Mouse (Mus musculus): ENCODE data around the gene Rnf135. TPM values are rescaled to one million over a fixed set of nuclear protein-coding genes. Genes with fewer than 3 reads are reported as not detected.
"Not testable (repeated sequence)": the region's sequence is repeated elsewhere in the genome, so short reads cannot be mapped to it uniquely, and the experiment has no call there.

Gene Rnf135
- polyA plus RNA-seq, 1 experiment from 2014 or later, result 3.3 TPM

- H3K4me1 ChIP-seq (replicated peaks; ENCODE audit: control insufficient read depth, insufficient read depth, low read length), result no peaks in the 10 kb centered on the region
- no peak overlapping the region for H3K9ac ChIP-seq (ENCODE audit: low read length)
- no peak overlapping the region for H3K27ac ChIP-seq (ENCODE audit: low read depth, low read length)
- H3K9me3 ChIP-seq (ENCODE audit: control insufficient read depth, low read length), result no peaks in the 10 kb centered on the region
- ATAC-seq (replicated peaks; ENCODE audit: low FRiP score) (no peak), DNase-seq (ENCODE audit: low spot score) (no peak)
- H3K36me3 ChIP-seq (ENCODE audit: control insufficient read depth, insufficient read depth, low read length), result no peaks in the 10 kb centered on the region
- 86% methylated on average over 3 of the region's 3 CpGs for WGBS
- no peaks in the 10 kb centered on the region for H3K27me3 ChIP-seq (ENCODE audit: control insufficient read depth, insufficient read depth, low read length)
- no peak overlapping the region for H3K4me3 ChIP-seq (ENCODE audit: low read depth, low read length)
- no peak overlapping the region for H3K4me2 ChIP-seq (ENCODE audit: low read depth, low read length, severe bottlenecking)
These were observed 14.0 kb upstream of the Rnf135 start for GRCm38 (mm10) chr11:80169629-80170028.

DNA sequence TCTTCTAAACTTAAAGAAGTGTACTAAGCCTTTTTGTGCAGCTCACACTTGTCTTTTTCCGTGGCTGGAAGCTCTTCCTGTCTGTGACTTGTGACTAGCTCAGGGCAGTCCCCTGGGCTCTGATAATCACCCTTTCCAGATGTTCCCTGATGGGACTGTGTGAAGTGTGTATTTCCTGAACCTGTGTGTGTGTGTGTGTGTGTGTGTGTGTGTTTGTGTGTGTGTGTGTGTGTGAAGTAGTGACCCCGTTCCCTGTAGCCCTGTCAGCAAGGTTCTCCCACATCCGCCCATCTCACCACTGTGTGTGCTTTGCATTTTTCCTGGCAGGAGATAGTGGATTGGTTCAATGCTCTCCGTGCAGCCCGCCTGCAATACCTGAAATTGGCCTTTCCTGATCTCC, 13.3 kb upstream of the Rnf135 start:
- Histone ChIP-seq H3K4me2 (ENCODE audit: low read depth, low read length, severe bottlenecking) (no peak overlapping the region), H3K4me1 (replicated peaks; ENCODE audit: control insufficient read depth, insufficient read depth, low read length) (no peaks in the 10 kb centered on the region), H3K27ac (ENCODE audit: low read depth, low read length) (no peak overlapping the region), H3K36me3 (ENCODE audit: control insufficient read depth, insufficient read depth, low read length) (no peaks in the 10 kb centered on the region), H3K9ac (ENCODE audit: low read length) (no peak overlapping the region), H3K9me3 (ENCODE audit: control insufficient read depth, low read length) (no peaks in the 10 kb centered on the region), H3K27me3 (ENCODE audit: control insufficient read depth, insufficient read depth, low read length) (no peaks in the 10 kb centered on the region), H3K4me3 (ENCODE audit: low read depth, low read length) (no peak overlapping the region)
- DNase-seq (ENCODE audit: low spot score) (no peak), ATAC-seq (replicated peaks; ENCODE audit: low FRiP score) (no peak)
- 82% methylated on average over 5 of the region's 5 CpGs for WGBS

DNA sequence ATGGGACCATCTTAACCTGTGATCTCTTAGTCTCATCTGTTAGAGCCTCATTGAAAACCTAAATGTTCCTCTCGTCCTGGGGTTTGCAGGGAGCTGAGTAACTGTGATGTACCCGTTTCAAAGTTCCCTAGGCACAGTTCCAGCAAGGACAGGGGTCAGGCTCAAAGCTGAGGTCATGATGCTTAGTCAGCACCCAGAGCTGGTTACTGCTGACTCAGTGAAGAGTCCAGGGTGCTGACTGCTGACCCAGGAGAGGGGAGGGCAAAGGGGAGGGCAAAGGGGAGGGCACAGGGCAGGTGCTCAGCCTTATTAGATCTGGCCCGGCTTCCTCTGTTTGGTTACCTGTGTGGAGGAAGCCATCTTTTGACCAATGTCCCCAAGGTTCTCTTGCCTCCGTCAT, 11.8 kb upstream of the Rnf135 start:
- ATAC-seq (replicated peaks; ENCODE audit: low FRiP score) (no peak), DNase-seq (ENCODE audit: low spot score) (no peak)
- Histone ChIP-seq H3K4me1 (replicated peaks; ENCODE audit: control insufficient read depth, insufficient read depth, low read length) (no peaks in the 10 kb centered on the region), H3K27ac (ENCODE audit: low read depth, low read length) (no peak overlapping the region), H3K9me3 (ENCODE audit: control insufficient read depth, low read length) (no peaks in the 10 kb centered on the region), H3K36me3 (ENCODE audit: control insufficient read depth, insufficient read depth, low read length) (no peaks in the 10 kb centered on the region), H3K4me3 (ENCODE audit: low read depth, low read length) (no peak overlapping the region), H3K9ac (ENCODE audit: low read length) (no peak overlapping the region), H3K27me3 (ENCODE audit: control insufficient read depth, insufficient read depth, low read length) (no peaks in the 10 kb centered on the region), H3K4me2 (ENCODE audit: low read depth, low read length, severe bottlenecking) (no peak overlapping the region)
- 68% methylated on average over 4 of the region's 4 CpGs for WGBS

- Histone ChIP-seq H3K27ac (ENCODE audit: low read depth, low read length) (no peak overlapping the region), H3K4me2 (ENCODE audit: low read depth, low read length, severe bottlenecking) (no peak overlapping the region), H3K4me1 (replicated peaks; ENCODE audit: control insufficient read depth, insufficient read depth, low read length) (no peaks in the 10 kb centered on the region), H3K36me3 (ENCODE audit: control insufficient read depth, insufficient read depth, low read length) (no peaks in the 10 kb centered on the region), H3K9me3 (ENCODE audit: control insufficient read depth, low read length) (no peaks in the 10 kb centered on the region), H3K27me3 (ENCODE audit: control insufficient read depth, insufficient read depth, low read length) (no peaks in the 10 kb centered on the region), H3K9ac (ENCODE audit: low read length) (no peak overlapping the region), H3K4me3 (ENCODE audit: low read depth, low read length) (no peak overlapping the region)
- ATAC-seq (replicated peaks; ENCODE audit: low FRiP score) (no peak), DNase-seq (ENCODE audit: low spot score) (no peak)
- 86% methylated on average over 11 of the region's 11 CpGs for WGBS
These were observed 9.5 kb upstream of the Rnf135 start for GRCm38 (mm10) chr11:80173963-80174670.

DNA sequence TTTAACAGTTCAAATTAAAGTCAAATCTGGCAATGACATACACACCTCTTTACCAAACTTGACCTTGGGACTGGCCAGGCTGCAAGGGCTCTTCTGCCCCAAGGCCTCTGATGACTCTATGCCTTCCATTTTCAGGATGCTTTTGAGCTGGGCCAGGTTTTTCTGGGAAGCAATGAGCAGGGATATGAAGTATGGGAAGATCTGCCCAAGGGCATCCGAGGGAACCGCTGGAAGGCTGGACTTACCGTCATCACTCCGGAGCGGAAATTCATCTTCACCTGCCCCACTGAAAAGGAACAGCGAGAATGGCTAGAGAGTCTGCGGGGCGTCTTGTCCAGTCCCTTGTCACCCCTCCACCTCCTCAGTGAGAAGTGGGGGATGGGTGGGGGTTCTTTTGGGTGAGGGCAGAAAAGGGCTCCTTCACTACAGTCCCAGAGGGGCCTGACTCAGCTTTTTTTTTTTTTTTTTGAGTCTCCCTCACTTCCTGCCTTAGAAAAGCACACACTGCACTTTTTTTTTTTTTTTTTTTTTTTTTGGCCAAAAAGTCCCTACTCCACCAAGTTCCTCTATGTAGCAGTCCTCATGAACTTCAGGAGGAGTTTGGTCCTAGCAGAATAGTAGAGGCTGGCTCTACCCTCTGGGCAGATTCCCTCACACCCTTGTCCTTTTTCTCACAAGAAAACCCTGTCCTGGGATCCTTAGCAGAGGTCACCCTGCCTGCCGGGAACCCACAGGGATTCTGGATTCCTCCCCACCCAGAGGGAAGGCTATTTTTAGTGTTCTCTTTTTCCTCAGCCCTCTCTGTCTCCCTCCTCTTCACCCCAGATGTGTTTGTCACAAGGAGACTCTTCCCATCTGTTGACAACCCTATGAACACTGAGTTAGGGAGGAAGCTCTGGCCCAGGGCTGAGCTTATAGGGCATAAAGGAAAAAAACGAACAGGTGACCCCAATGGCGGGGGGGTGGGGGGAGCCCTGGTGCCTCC, 6.4 kb upstream of the Rnf135 start:
- Histone ChIP-seq H3K4me3 (ENCODE audit: low read depth, low read length) (no peak overlapping the region), H3K9me3 (ENCODE audit: control insufficient read depth, low read length) (no peaks in the 10 kb centered on the region), H3K36me3 (ENCODE audit: control insufficient read depth, insufficient read depth, low read length) (no peaks in the 10 kb centered on the region), H3K4me2 (ENCODE audit: low read depth, low read length, severe bottlenecking) (no peak overlapping the region), H3K27me3 (ENCODE audit: control insufficient read depth, insufficient read depth, low read length) (no peaks in the 10 kb centered on the region), H3K4me1 (replicated peaks; ENCODE audit: control insufficient read depth, insufficient read depth, low read length) (no peaks in the 10 kb centered on the region), H3K9ac (ENCODE audit: low read length) (no peak overlapping the region), H3K27ac (ENCODE audit: low read depth, low read length) (no peak overlapping the region)
- DNase-seq (ENCODE audit: low spot score) (no peak), ATAC-seq (replicated peaks; ENCODE audit: low FRiP score) (no peak)
- 80% methylated on average over 11 of the region's 11 CpGs for WGBS

- no peak overlapping the region for H3K27ac ChIP-seq (ENCODE audit: low read depth, low read length)
- no peaks in the 10 kb centered on the region for H3K36me3 ChIP-seq (ENCODE audit: control insufficient read depth, insufficient read depth, low read length)
- no peaks in the 10 kb centered on the region for H3K9me3 ChIP-seq (ENCODE audit: control insufficient read depth, low read length)
- H3K9ac ChIP-seq (ENCODE audit: low read length), result no peak overlapping the region
- no peak overlapping the region for H3K4me3 ChIP-seq (ENCODE audit: low read depth, low read length)
- no peak for ATAC-seq (replicated peaks; ENCODE audit: low FRiP score)
- no peaks in the 10 kb centered on the region for H3K4me1 ChIP-seq (replicated peaks; ENCODE audit: control insufficient read depth, insufficient read depth, low read length)
- 82% methylated on average over 8 of the region's 8 CpGs for WGBS
- DNase-seq (ENCODE audit: low spot score), result no peak
- no peaks in the 10 kb centered on the region for H3K27me3 ChIP-seq (ENCODE audit: control insufficient read depth, insufficient read depth, low read length)
- H3K4me2 ChIP-seq (ENCODE audit: low read depth, low read length, severe bottlenecking), result no peak overlapping the region
These were observed 5.3 kb upstream of the Rnf135 start for GRCm38 (mm10) chr11:80178316-80178715.

DNA sequence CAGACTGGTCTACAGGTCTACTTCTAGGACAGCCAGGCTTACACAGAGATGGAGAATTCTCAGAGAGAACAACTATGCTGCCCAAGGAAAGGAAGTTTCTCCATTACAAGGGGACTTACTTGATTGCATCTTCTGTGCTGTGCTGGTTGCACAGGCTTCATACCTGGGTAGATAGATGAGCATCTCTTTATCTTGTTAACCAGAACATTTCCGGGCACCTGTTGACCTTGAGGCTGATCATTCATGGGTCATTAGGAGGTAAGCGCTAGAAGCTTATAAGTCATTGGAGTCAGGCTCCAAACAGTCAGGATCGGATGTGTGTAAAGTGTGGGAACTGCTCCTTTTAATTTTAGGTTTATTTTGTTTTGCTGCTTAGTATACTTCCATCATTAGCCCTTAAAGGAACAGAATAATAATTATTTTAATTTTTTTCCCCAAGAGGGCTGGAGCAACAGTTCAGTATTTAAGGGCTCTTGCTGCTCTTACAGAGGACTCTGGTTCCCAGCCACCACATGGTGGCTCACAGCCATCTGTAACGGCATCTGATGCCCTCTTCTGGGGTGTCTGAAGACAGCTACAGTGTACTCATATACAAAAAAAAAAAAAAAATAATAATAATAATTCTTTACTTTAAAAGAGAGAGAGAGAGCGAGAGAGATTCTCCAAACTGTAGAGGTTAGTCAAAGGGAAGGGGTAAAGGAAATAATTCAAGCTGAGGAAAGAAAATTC, 2.5 kb upstream of the Rnf135 start:
- H3K4me3 ChIP-seq (ENCODE audit: low read depth, low read length), result no peak overlapping the region
- H3K4me1 ChIP-seq (replicated peaks; ENCODE audit: control insufficient read depth, insufficient read depth, low read length), result no peaks in the 10 kb centered on the region
- no peak overlapping the region for H3K4me2 ChIP-seq (ENCODE audit: low read depth, low read length, severe bottlenecking)
- ATAC-seq (replicated peaks; ENCODE audit: low FRiP score), result no peak
- no peaks in the 10 kb centered on the region for H3K27me3 ChIP-seq (ENCODE audit: control insufficient read depth, insufficient read depth, low read length)
- H3K9ac ChIP-seq (ENCODE audit: low read length), result no peak overlapping the region
- no peak overlapping the region for H3K27ac ChIP-seq (ENCODE audit: low read depth, low read length)
- H3K36me3 ChIP-seq (ENCODE audit: control insufficient read depth, insufficient read depth, low read length), result no peaks in the 10 kb centered on the region
- no peaks in the 10 kb centered on the region for H3K9me3 ChIP-seq (ENCODE audit: control insufficient read depth, low read length)
- 69% methylated on average over 5 of the region's 5 CpGs for WGBS
- DNase-seq (ENCODE audit: low spot score), result no peak

DNA sequence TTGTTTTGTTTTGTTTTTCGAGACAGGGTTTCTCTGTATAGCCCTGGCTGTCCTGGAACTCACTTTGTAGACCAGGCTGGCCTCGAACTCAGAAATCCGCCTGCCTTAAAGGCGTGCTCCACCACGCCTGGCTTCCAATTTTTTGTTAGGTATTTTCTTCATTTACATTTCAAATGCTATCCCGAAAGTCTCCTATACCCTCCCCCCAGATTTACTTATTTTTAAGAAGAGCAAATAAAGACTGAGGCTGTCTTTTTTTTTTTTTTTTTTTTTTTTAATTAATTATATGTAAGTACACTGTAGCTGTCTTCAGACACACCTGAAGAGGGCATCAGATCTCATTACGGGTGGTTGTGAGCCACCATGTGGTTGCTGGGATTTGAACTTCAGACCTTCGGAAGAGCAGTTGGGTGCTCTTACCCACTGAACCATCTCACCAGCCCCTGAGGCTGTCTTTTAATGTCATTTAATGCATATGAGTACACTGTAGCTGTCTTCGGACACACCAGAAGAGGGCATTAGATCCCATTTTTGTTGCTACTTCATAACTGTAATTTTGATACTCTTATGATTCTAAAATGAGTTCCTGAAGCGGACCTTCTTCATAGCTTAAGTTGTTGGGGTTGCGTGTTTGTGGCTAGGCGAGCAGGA, 472 bp upstream of the Rnf135 start:
- H3K27me3 ChIP-seq (ENCODE audit: control insufficient read depth, insufficient read depth, low read length); H3K36me3 ChIP-seq (ENCODE audit: control insufficient read depth, insufficient read depth, low read length); DNase-seq (ENCODE audit: low spot score); H3K9me3 ChIP-seq (ENCODE audit: control insufficient read depth, low read length); H3K27ac ChIP-seq (ENCODE audit: low read depth, low read length); H3K4me1 ChIP-seq (replicated peaks; ENCODE audit: control insufficient read depth, insufficient read depth, low read length); ATAC-seq (replicated peaks; ENCODE audit: low FRiP score): not testable (repeated sequence)
- Histone ChIP-seq H3K4me2 (ENCODE audit: low read depth, low read length, severe bottlenecking) (peak overlapping the region; percentile 54), H3K9ac (ENCODE audit: low read length) (peak overlapping the region; percentile 71), H3K4me3 (ENCODE audit: low read depth, low read length) (peak overlapping the region; percentile 49)
- 46% methylated on average over 11 of the region's 12 CpGs for WGBS
